Mouse (Mus musculus) neural tube, embryonic 14.5 days (tissue): ENCODE results near the gene Rbm33. TPM values are rescaled to one million over a fixed set of nuclear protein-coding genes. Genes with fewer than 3 reads are reported as not detected.
A peak's percentile ranks its signal among the peaks of the same experiment; 100 is the strongest.

Experiments used
- ATAC-seq: fragments of 200-750 bp; cut with Nextera tagmentation; 2 replicates; pipeline ENCODE4 v1.8.0; 2017; ENCODE audit warnings: low read depth, mild to moderate bottlenecking, moderate TSS enrichment, moderate library complexity
- H3K27ac ChIP-seq: fragments of 300-500 bp; sonication (generic); 2 replicates; pipeline ENCODE4 v1.5.1; 2014; ENCODE audit warnings: low read depth, mild to moderate bottlenecking, control low read depth, low read length, moderate library complexity, mixed read lengths
- H3K27me3 ChIP-seq: fragments of 300-500 bp; sonication (generic); 2 replicates; pipeline ENCODE4 v1.6.1; 2014; ENCODE audit warnings: low read length; ENCODE audit not compliant: control insufficient read depth, insufficient read depth
- H3K36me3 ChIP-seq: fragments of 300-500 bp; sonication (generic); 2 replicates; pipeline ENCODE4 v1.6.1; 2014; ENCODE audit warnings: low read length, mixed read lengths; ENCODE audit not compliant: control insufficient read depth, insufficient read depth
- H3K4me1 ChIP-seq: fragments of 300-500 bp; sonication (generic); 2 replicates; pipeline ENCODE4 v1.6.1; 2014; ENCODE audit warnings: low read length; ENCODE audit not compliant: control insufficient read depth, insufficient read depth
- H3K4me2 ChIP-seq: fragments of 300-500 bp; sonication (generic); 2 replicates; pipeline ENCODE4 v1.6.1; 2014; ENCODE audit warnings: mild to moderate bottlenecking, low read depth, low read length, control low read depth
- H3K4me3 ChIP-seq: fragments of 300-500 bp; sonication (generic); 2 replicates; pipeline ENCODE4 v1.5.1; 2014; ENCODE audit warnings: low read depth, low read length, control low read depth, mixed read lengths
- H3K9ac ChIP-seq: fragments of 300-500 bp; sonication (generic); replicated peaks from 2 replicates; pipeline ENCODE4 v1.6.1; 2014; ENCODE audit warnings: low read depth, mild to moderate bottlenecking, control low read depth, low read length, mixed read lengths
- H3K9me3 ChIP-seq: fragments of 300-500 bp; sonication (generic); 2 replicates; pipeline ENCODE4 v1.6.1; 2016; ENCODE audit warnings: low read length; ENCODE audit not compliant: control insufficient read depth
- WGBS: fragments of 180-500 bp; shearing (Covaris S2); extraction: QIAGEN DNeasy Blood & Tissue Kit; methylation state at CpG from one replicate; pipeline ENCODE4 v1.1.7; 2014; 5-methylcytosine and 5-hydroxymethylcytosine counted together
- polyA plus RNA-seq: library from polyadenylated mRNA; unstranded; fragments of >200 nt; fragmentation: Nextera tagmentation; extraction: Ambion mirVana; gene quantifications from 2 replicates; pipeline ENCODE4 v1.2.1, GENCODE M21; 2014

The Rbm33 gene
- polyA plus RNA-seq, 1 experiment from 2014 or later: 26.6 TPM

DNA sequence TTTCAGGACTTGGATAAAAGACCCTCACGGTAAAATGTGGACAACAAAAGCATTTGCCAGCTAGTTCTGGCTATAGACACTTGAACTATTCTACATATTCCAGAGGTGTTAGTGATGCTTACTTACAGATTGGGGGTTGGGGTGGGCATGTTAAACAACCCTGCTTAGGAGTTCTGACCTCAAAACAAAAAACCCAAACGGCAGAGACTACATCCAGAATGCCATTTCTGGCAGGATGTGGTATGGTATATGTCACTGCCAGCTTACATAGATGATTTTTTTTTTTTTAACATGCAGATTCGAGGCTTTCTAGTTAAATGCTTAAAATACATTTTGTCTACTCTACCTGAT is 971 bp downstream of the Rbm33 start:
- H3K4me2 ChIP-seq: peak overlapping the region; percentile 80
- H3K27me3 ChIP-seq: no peaks in the 10 kb centered on the region; the same call in 1 of the 2 replicates
- 8% methylated on average over 3 of the region's 3 CpGs for WGBS
- H3K4me3 ChIP-seq: peak overlapping the region; percentile 96
- H3K27ac ChIP-seq: no peak overlapping the region
- peak overlapping the region; percentile 99 for H3K9ac ChIP-seq
- peaks cover 28% of the 10 kb centered on the region for H3K4me1 ChIP-seq
- no peaks in the 10 kb centered on the region for H3K36me3 ChIP-seq
- no peaks in the 10 kb centered on the region for H3K9me3 ChIP-seq
- no peak for ATAC-seq

DNA sequence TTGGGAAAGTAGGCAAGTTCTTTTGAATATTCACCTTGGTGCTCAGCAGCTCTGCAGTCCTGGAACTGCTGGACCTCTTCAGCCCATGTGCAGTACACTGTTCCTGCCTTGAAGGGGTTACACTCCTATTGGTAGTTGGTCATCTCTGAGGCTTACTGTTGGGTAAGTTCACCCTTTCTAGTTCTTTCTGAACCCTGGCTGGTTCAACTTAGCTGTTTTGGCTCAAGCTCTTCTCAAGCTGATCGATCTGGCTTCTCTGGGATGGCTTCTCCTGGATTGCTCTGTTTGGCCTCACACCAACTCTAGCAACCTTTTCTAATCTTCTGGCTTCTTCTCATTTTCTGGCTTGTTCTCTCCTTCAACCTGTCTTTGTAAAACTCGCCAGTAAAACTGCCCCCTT is 1.8 kb downstream of the Rbm33 start:
- no peak overlapping the region for H3K27ac ChIP-seq
- peak overlapping the region; percentile 80 for H3K4me2 ChIP-seq
- WGBS: 69% methylated on average over 2 of the region's 2 CpGs
- H3K27me3 ChIP-seq: no peaks in the 10 kb centered on the region; the same call in 1 of the 2 replicates
- no peaks in the 10 kb centered on the region for H3K9me3 ChIP-seq
- peak overlapping the region; percentile 96; the same call in 1 of the 2 replicates for H3K4me3 ChIP-seq
- no peak for ATAC-seq
- H3K9ac ChIP-seq: no peak overlapping the region
- H3K4me1 ChIP-seq: peaks cover 28% of the 10 kb centered on the region
- H3K36me3 ChIP-seq: no peaks in the 10 kb centered on the region

DNA sequence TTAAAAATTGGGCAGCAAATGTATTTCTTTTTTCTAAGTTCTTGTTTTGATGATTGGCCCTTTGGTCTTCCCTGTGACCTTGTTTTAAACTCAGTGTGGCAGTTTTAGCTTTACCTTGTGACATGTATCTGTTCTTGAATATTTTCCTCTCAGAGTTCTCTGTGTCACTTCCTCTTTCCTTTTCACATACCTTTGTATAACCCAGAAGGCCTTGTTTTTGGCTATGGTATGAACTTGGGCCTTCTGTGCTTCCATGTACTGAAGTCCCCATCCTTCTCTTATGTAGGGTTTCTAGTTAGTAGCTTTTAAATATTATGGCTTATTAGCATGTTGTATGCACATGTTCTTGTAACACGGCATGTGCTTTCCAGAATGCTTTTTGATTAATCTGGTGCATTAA is 4.8 kb downstream of the Rbm33 start:
- no peak overlapping the region for H3K4me3 ChIP-seq
- H3K36me3 ChIP-seq: no peaks in the 10 kb centered on the region
- no peak overlapping the region for H3K27ac ChIP-seq
- peaks cover 28% of the 10 kb centered on the region for H3K4me1 ChIP-seq
- 80% methylated on average over 1 of the region's 1 CpGs for WGBS
- H3K27me3 ChIP-seq: no peaks in the 10 kb centered on the region; the same call in 1 of the 2 replicates
- no peak overlapping the region for H3K4me2 ChIP-seq
- no peak overlapping the region for H3K9ac ChIP-seq
- no peaks in the 10 kb centered on the region for H3K9me3 ChIP-seq
- no peak for ATAC-seq

DNA sequence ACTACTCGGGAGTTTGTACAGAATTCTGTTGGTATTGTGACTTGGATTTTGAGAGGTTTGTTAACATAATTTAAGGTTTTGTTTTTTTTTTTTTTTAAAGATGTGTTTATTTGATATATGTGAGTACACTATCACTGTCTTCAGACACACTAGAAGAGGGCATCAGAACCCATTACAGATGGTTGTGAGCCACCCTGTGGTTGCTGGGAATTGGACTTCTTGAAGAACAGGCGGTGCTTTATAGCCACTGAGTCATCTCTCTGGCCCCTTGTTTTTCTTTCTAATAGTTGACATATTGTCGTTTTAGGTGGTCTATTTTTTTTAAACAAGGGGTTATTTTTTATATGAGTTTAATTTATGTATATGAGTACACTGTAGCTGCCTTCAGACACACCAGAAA is 5.3 kb downstream of the Rbm33 start:
- 86% methylated on average over 3 of the region's 3 CpGs for WGBS
- Histone ChIP-seq H3K9ac (no peak overlapping the region), H3K4me1 (peaks cover 28% of the 10 kb centered on the region), H3K4me3 (no peak overlapping the region), H3K27ac (no peak overlapping the region), H3K27me3 (no peaks in the 10 kb centered on the region), H3K9me3 (no peaks in the 10 kb centered on the region), H3K36me3 (no peaks in the 10 kb centered on the region), H3K4me2 (no peak overlapping the region)
- no peak for ATAC-seq

DNA sequence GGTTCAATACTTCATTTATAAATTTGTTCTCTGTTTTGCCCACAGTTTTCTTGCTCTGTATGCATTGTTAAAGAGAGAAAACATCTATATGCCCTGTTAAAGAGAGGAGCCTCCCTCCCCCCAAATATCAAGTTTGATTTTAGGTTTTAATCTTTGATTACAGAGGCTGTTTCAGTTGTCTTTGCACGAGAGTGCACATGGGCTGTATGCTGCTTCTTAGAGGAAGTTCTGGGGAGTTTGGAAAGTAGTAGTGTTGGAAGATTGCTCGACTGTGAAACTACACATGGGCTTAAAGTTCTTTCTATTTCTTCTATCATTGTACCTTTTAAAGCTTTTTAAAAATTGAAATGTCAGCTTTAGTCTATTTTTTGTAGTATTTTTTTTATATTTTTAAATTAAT is 6.9 kb downstream of the Rbm33 start:
- Histone ChIP-seq H3K9me3 (no peaks in the 10 kb centered on the region), H3K4me3 (no peak overlapping the region), H3K9ac (no peak overlapping the region), H3K4me2 (no peak overlapping the region), H3K36me3 (no peaks in the 10 kb centered on the region), H3K27ac (no peak overlapping the region), H3K27me3 (no peaks in the 10 kb centered on the region), H3K4me1 (peaks cover 19% of the 10 kb centered on the region)
- no peak for ATAC-seq
- WGBS: 92% methylated on average over 2 of the region's 2 CpGs

DNA sequence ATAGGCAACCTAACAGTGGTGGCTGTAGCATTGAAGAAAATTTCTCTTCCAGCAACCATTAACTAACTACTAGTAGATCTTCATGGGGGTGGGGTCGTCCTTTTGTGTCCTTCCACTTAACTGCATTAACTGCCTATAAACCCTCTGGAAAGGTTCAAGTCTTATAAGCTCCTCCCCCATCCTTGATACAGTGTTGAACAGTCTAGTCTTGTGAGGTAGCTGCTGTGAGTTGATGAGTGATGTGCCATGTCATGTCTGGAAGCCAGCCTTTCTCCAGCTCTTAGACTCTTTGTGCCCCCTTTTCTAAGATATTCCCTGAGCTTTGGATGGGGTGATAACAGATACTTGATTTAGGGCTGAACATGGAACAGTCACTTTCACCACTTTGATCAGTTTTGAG is 7.5 kb downstream of the Rbm33 start:
- Histone ChIP-seq H3K4me2 (no peak overlapping the region), H3K4me1 (peaks cover 13% of the 10 kb centered on the region), H3K9ac (no peak overlapping the region), H3K9me3 (no peaks in the 10 kb centered on the region), H3K36me3 (no peaks in the 10 kb centered on the region), H3K4me3 (no peak overlapping the region), H3K27ac (no peak overlapping the region), H3K27me3 (no peaks in the 10 kb centered on the region)
- 59% methylated on average over 1 of the region's 1 CpGs for WGBS
- ATAC-seq: no peak

DNA sequence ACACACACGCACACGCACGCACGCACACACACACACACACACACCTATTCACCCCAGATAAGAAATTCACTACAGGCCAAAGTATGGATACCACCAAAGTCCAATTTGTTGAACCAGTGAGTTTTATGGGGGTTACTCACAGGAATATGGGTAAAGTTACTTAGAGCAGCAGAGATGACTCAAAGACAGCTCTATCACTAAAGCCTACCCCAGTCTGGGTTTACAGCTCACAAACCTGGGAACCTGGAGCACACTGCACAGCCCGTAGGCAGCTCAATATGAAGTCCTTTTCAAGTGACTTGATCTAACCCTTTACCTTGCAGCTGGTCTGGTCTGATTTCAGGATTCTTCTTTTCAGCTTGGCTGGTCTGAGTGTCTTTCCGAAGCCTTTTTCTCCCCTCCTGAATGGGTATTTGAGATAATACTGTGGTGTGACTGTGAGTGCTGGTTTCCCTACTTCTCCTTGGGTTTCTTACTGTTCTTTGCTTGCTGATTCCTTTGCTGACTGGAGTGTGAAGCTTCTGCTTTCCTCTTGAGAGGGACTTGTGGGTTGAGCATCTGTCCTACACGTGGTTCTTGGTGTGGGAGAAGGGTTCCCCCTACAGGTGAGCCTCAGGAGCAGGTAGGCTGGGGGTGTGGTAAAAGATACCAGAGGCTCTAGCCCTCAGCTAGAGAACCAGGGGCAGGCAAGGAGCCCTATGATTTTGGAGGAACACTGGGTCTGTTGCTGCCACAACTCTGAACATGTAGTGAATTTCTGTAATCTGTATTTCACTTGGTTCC is 12.3 kb downstream of the Rbm33 start:
- Histone ChIP-seq H3K4me2 (no peak overlapping the region), H3K27me3 (no peaks in the 10 kb centered on the region), H3K9me3 (no peaks in the 10 kb centered on the region), H3K9ac (no peak overlapping the region), H3K36me3 (0 out of 2 replicates have a peak, but pooled peaks cover 4% of the 10 kb centered on the region), H3K4me3 (no peak overlapping the region), H3K27ac (no peak overlapping the region), H3K4me1 (no peaks in the 10 kb centered on the region)
- 81% methylated on average over 7 of the region's 7 CpGs for WGBS
- ATAC-seq: no peak

DNA sequence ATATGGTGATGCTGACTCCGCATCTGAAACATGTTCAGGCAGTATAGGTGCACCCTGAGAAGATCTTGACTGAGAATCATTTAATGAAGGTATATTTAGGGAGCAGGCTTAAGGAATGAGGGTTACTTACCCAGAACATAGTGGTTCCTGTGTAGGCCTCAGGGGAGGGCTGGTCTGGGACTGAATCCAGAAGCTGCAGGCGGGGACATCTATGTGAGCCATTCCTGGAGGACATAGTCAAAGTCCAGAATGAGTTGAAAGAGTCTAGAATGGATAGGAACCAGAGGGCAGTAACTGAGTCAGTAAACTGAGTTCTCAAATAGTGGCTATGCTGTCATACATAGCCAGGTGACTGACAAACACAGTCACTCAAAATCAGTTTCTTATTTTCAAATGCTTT is 16.8 kb downstream of the Rbm33 start:
- no peaks in the 10 kb centered on the region for H3K4me1 ChIP-seq
- H3K36me3 ChIP-seq: peaks cover 19% of the 10 kb centered on the region
- 95% methylated on average over 2 of the region's 2 CpGs for WGBS

DNA sequence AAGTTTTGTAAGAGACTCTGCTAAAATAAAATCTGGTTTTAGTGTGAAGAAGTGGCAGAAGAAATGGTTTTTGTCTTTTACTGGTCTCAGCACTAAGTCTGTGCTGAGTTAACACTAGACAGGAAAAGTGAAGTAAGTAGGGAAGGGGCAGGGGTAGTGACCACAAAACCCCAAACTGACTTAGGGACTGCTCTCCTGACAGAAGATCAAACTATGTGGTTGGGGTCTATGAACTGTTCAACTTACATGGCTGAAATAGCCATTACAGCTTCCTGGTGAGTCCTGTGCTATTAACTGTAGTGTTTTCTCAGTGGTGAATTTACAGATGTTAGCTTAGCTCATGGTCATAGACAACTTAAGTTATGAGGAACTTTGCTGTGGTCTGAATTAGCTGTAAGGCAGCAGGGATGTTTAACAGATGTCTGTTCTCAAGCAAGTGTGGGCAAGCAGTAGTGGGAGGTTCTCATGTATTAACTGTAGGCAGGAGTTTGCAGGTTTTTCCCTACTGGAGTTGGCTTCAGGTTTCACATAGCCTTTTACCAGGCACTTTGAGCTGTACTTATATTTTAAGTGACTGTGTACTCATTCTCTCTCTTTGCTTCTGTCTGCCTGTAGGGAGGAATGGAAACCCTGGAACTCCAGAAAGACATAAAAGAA is 35.1 kb downstream of the Rbm33 start:
- no peak overlapping the region for H3K27ac ChIP-seq
- no peak for ATAC-seq
- no peak overlapping the region for H3K9ac ChIP-seq
- H3K4me3 ChIP-seq: no peak overlapping the region
- no peaks in the 10 kb centered on the region for H3K9me3 ChIP-seq
- no peaks in the 10 kb centered on the region for H3K27me3 ChIP-seq
- no peak overlapping the region for H3K4me2 ChIP-seq
- peaks cover 20% of the 10 kb centered on the region; the same call in 1 of the 2 replicates for H3K36me3 ChIP-seq
- H3K4me1 ChIP-seq: no peaks in the 10 kb centered on the region

More for the DNA sequence above, 16.8 kb downstream of the Rbm33 start:
- Histone ChIP-seq H3K27me3 (no peaks in the 10 kb centered on the region), H3K4me2 (no peak overlapping the region), H3K9me3 (no peaks in the 10 kb centered on the region), H3K4me3 (no peak overlapping the region), H3K27ac (no peak overlapping the region), H3K9ac (no peak overlapping the region)
- ATAC-seq: no peak
